Mouse (Mus musculus): ENCODE measurements around the gene Slc37a3.

- no peak for TF ChIP-seq CTCF (IDR thresholded peaks at IDR 0.05; ENCODE audit: extremely low read depth, insufficient read depth, low read length)
- TF ChIP-seq POLR2A (IDR thresholded peaks at IDR 0.05; ENCODE audit: extremely low read depth, insufficient read depth, low read length), result no peak
Observed at GRCm38 (mm10) chr6:39420867-39421266, 43.4 kb upstream of the Slc37a3 start.
